Mouse (Mus musculus): ENCODE results near the gene Lipm. TPM values are rescaled to one million over a fixed set of nuclear protein-coding genes. Genes with fewer than 3 reads are reported as not detected.

The Lipm gene
- not detected for total RNA-seq (2021)
- long read RNA-seq, experiment 1, partial matches to known transcripts, result 0 of 1 reads
- long read RNA-seq, experiment 1, other reads (novel, unspliced or antisense), result 1 of 1 reads
- long read RNA-seq, experiment 2, result 0 reads

DNA sequence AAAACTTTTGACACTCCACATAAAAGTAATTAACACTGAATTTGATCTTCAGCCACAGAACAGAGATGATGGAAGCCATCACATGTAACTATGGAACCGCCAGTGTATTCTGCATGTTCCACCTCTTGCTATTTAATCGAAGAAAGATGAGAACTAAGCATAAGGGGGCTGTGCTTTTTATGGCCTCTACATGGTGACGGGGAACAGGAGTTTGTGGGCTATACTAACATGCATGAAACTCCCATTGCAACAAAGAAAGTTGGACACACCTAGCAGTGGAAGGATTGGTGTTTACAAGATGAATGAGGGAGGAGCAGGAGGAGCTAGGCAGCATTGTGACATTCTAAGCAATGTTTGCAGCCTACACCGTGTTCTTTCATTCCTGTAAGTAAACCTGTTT, at the start of gene Lipm:
Lipm (plus strand) TSS at position 301 of the 400 bp plus-strand sequence.
- DNase-seq (ENCODE audit: low spot score in 2 of 2), result no peak

DNA sequence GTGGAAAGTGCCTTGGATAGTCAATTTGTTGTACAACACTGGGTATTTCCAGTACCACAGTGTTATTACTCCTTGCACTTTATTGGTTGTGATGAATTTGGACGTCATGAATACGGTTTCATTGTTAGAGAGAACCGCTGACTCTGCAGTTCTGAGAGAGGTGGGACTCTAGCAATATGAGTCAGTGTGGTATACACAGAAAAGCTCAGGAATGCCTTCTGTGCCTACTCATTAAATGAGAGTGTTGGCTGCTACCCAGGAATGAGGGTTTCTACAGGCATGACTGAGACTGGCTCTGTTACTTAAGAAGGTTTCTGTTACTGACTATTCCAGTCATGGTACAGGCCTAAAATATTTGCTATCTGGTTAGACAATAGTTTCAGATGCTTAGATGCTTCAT, 49.2 kb upstream of the Lipm start:
- no peak for DNase-seq (ENCODE audit: low spot score in 2 of 2)

DNA sequence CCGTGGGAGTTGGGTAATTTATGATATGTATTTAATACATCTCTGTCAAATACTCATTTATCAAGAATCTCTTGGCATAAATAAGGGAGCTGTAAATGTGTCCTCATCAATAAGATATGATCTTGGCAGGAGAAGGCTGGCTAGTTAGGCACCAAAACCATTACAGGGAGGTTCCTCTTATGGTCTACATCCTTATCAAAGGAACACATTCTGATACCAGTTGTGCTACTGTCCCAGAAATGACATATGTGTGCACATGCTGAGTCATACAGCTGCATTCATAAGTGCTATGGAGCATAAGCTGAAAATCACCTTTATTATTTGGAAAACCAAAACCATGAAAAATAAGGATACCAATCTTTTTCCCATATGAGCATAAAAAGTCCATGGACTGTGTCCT, 37.2 kb upstream of the Lipm start:
- no peak for DNase-seq (ENCODE audit: low spot score in 2 of 2)

DNA sequence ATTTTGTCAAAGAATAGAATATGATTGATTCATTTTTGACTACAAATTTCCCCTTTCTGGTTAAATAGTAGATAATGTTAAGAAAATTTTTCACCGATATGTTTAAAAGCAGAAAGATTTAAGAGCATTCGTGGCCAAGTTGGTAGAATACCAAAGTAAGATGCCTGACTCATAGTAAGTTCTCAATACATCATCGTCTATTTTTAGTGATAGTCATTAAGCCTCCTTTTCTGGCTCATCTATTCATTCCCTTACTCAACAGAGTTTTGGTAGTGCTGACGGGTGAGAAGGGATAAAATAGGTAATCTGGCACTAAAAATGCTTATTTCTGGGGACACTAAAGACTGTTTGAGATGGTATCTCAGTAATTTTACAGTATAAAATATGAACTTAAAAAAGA, 36.7 kb upstream of the Lipm start:
- no peak for DNase-seq (ENCODE audit: low spot score in 2 of 2)

DNA sequence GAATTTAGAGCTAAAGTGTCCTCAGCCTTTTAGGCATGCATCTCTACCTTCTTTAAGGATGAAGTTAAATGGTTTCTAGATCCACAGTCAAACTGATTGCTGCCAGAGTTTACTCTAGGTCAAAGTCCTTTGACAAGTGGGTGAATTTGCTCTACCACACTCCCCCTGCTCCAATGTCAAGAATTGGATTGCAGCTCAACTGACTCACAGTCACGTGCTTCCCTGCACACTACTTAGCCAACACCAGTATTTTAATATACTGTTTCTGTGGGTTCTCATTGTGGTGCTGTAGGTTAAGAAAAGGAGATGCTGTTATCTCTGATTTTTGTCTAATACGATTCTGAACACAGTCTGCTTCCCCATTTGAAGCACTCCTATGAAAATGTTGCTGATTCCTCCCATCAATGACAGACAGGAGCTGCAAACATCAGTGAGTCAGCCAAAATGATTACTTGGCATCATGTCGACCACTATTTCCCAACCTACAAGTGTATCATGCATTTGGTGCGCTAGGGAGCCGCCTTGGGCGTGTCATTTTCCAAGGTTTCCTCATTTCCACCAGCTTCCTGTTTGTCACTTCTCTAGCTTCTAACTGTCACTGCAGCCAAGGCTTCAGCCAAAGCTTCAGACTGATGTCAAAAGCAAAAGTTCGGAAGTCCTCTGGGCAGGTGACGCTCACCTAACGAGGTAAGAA, 33.8 kb upstream of the Lipm start, which contains the start of gene Lipn:
Lipn (plus strand) TSS at position 580 of the 694 bp plus-strand sequence.
- no peak for DNase-seq (ENCODE audit: low spot score in 2 of 2)

DNA sequence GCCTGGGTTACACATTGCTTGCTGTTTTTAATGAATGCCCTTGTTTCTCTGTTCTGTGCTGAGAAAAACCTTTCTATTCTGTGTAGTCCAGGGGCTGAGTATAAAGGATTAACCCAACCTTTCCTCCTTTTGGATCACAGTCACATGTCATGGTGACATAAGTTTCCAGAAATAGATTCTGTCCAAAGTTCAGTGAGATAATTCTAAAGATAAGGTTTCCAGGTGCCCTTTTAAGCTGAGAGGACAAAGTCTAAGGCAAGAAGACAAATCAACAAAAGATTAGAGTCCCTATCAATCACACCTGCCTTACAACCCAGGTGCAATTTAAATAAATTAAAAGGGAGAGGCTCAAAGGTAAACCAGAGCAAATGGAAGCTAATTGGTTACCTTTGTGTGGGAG, 26.5 kb upstream of the Lipm start:
- no peak for DNase-seq (ENCODE audit: low spot score in 2 of 2)

DNA sequence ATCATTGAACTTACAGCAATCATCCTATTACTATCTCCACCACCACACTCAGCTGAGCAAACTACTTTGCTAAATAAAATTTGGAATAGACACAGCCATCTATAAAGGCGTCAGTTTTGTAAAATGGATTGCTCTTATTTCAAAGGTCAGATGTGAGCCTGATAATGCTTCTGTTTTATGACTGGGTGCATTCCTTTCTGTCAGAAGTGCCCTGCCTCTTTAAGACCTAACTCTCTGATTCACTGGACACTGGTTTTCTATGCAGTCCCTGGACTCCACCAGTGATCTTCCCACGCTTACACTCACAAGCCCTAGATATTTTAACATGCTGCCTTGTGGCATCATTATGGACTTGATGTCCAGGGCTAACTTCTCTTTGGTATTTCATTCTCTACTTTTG, 22.6 kb upstream of the Lipm start:
- DNase-seq (ENCODE audit: low spot score in 2 of 2), result no peak

DNA sequence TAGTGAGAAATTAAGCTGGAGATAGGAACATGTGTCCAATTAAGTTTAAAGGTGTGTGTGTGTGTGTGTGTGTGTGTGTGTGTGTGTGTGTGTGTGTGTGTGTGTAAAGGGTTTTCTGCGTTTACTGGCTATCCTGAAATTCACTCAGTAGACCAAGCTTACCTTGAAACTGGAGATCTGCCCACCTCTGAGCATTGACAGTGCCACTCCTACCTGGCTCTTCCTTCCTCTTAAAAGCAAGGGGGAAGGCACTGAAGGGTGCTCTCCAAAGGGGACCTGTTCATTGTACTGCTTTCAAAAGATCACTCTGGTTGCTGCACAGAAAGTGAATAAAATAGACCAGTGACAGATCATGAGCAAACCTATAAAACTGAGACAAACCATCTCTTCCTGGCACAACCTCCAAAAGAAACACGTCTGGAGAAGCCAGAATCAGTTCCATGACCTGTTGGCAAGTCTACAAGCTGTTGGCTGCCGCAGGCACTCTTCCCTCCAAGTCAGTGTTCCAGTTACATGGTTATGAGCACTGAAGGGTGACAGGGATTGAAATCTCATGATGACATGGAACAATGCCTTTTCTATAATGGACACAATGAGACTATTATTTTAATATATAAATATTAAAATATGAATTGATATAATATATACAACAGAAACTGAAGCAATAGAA, 11.6 kb upstream of the Lipm start:
- DNase-seq (ENCODE audit: low spot score in 2 of 2), result no peak

DNA sequence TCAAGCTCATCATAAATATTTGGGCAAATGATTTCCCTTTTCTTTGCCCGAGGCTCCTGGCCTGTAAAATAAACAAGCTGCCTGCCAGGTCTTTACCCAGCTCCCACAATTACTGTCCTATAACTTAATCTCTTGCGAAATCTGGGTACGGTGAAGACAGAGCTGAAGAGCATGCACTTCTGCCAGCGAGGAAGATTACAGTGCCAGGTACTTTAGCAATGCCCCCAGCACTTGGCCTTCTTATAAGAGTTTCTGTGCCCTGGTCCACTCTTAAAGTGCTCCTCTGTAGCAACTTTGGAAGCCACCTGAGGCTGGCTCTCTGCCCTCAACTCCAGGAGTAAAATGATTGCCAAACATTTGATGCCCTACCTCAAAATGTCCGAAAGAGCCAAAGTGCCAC, 5.4 kb upstream of the Lipm start:
- DNase-seq (ENCODE audit: low spot score in 2 of 2), result no peak

DNA sequence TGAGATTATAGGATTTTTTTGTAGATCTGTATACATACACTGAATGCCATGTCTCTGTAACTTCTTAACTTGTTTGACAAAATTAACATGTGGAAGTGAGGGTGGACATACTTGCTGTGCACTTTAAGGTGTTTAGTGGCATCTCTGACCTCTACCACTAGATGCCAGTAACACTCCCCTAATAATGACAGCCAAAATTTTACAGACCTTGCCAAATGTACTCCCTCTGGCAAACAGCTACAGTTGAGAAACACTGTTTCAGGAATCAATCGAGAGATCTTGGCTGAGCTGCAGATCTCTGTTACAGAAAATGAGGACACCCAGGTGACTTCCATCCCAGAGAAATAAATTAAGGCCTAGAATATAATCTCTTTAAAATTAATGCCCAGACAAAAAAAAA, 4.5 kb upstream of the Lipm start:
- no peak for DNase-seq (ENCODE audit: low spot score in 2 of 2)

DNA sequence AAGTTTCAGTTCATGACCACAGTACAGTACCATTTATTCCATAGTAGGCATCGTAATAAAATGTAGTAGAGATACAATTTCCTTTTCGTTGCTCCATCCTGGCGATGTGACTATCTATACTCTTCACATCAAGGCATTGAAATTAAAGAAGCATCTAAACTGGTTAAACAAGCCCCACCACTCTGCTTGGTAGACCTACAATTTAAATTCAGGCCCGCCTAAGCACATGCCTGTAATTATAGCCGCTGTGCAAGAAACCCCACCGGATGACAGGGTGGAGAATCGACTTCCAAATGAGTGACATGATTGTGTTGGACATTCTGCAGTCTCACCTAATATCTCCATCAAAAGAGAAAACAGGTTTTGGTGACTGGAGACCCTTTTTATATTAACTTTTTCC, 1.2 kb downstream of the Lipm start:
- no peak for DNase-seq (ENCODE audit: low spot score in 2 of 2)

DNA sequence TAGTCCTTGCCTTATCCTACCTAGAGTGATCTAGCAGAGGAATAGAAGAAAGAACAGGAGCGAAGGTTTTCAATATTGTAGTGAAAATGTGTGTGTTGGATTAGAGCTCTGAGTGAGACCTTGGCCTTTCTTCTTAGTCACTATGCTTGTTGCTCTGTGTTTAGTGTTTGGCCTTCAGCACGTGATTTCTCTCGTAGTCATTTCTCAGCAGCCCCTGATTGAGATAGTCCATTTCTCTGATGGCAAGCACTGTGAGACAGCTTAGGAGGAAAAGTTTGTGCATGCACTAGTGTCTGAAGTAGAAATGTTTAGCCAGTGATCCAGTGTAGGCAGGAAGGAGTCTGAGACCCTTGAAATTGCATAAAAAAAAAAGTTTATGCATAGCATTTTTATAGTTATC, 4.1 kb downstream of the Lipm start:
- DNase-seq (ENCODE audit: low spot score in 2 of 2), result no peak

DNA sequence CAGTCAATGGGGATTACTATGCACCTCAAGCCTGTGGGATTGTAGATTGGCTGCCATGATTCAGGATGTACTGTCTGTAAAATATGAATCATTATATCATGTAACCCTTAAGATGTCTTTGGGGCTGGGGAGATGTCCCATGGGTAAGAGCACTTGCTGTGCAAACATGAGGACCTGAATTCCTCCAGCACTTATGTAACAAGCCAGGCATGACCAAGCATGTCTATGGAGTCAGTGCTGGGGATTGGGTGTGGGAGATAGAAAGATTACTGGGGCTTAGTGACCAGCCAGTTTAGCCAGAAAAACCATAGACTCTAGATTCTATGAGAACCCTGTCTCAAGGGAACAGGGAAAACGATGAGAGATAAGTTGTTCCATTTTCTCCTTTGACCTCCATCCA, 18.4 kb downstream of the Lipm start:
- DNase-seq (ENCODE audit: low spot score in 2 of 2), result no peak

DNA sequence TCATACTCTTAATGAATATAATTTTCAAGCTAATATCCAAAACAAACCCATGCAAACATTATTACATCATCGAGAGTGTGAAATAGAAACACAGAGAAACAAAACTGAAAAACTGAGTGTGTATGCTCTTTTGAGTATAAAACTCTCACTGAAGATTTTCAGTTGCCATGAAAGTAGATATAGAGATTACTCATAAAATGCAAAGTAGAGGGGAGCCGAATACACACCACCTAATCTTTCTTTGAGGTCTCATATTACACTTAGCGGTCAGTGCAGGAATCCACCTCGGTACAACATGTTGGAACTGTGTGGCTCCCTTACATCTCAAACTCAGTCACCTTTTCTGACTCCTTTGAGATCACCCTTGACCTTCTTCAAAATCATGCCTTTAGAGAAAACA, 18.9 kb downstream of the Lipm start:
- DNase-seq (ENCODE audit: low spot score in 2 of 2), result no peak

DNA sequence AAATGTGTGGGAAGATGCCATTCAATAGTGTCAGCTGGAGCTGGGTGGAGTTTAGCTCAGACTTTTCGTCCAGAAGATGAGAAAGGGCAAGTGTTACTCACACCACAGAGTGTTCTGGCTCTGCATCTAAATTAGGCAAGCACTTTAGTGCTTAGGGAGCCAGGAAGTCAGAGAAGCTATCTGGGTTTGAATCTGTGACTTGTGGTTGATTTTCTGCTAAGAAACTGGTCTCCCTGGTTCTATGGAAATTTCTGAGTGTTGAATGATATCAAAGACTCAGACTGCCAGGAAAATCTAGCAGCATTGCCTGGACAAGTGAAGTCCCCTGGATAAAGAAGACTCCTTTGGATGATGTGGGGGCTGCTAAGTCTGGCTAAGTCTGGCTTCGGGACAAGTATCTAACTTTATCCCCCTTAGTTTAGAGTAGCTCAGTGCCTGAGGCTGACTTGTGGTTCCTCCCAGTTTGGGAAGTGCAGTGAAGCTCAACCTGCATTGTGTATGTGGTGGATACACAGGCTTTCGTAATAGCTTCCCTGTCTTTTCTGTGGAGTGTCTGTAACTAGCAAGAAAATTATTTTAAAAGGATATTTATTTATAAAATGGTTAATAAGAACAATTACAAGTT, 19.5 kb downstream of the Lipm start:
- no peak for DNase-seq (ENCODE audit: low spot score in 2 of 2)

DNA sequence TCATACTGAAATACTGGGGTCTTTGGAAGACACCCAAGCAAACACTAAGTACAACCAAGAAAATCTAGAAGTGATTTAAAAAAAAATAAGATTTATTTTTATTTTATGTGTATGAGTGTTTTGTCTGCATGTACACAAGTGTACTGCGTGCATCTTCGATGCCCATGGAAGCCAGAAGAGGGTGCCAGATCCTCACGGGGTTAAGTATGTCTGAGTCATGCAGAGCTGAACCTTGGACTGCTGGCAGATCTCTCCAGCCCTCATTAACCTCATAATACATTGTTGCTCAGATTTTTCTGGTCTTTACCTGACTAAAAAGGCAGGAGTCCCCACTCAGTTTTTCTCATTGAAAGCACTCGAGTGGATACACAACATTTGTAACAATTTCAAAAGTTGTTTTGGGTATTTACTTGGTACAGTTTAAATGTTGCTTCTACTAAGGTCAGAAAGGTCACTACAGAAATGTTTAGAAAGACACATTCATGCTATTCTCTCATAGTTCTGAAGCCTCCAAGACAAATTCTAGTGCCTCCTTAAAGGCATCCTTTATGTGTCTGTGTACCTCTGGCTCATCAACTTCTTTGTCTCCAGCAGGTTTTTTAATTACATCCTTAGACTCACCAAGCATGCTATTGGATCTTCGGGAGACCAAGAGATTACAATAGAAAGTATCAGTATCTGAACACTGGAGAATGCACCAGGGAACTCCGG, 38.1 kb downstream of the Lipm start:
- DNase-seq (ENCODE audit: low spot score in 2 of 2), result no peak

DNA sequence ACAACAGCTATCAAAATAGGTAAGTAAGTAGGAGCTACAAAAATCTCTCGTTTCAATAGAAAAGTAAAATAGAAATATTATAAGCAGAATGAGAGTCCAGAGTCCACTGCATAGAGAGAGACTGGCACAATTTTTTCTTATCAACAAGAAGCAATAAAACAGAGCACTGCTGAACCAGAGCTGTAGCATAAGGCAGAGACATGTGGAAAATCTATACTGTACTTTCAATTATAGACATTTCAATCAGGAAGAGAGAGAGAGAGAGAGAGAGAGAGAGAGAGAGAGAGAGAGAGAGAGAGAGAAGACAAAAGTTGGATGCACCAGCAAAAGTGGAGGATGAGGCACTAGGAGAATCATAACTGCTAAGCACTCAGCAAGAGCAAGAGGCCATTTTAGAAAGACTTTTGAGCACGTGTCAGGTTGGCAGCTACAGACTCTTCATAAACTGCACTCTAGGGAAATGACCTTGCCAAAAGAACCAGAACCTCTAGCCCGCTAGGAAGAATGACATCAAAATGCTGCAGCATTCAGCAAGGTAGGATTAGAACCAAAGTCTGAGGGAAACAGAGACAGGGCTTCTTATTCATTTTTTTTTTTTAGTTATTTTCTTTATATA, 38.8 kb downstream of the Lipm start:
- DNase-seq (ENCODE audit: low spot score in 2 of 2), result no peak

DNA sequence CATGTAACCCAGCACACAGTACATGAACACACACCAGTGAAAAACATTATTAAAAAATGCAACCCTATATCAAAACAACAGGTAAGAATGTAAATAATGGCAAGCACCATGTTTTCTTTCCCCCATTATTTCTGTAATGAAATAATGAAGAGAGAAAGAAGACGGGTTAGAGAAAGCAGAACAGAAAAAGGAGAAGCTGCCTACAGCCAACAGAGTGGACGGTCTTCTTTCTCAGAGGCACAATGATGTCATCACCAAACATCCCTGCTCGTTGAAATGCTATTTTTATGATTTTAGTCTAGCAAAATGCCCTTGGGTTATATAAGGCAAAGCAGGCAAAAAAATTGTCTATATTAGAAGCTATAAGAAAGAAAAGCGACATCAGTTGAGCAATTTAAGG, 47.7 kb downstream of the Lipm start:
- no peak for DNase-seq (ENCODE audit: low spot score in 2 of 2)

DNA sequence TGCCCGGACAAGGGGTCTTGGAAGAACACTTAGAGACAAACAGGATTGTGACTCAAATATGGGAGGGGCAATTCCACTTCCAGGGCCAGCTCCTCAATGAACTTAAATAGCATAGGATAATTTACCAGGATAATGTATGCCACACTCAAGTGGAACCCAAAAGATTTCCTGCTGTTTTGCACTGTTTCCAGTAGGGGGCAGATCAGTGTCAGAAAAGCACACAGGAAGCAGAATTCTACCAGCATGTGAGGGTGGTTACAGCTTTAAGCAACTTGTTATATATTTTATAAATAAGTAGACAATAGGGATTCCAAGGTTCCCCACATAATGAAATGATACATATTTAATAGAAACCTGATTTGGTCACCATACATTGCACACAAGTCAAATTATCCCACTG, 51.2 kb downstream of the Lipm start:
- DNase-seq (ENCODE audit: low spot score in 2 of 2), result peak in 1 of 2 experiments; percentile 3

DNA sequence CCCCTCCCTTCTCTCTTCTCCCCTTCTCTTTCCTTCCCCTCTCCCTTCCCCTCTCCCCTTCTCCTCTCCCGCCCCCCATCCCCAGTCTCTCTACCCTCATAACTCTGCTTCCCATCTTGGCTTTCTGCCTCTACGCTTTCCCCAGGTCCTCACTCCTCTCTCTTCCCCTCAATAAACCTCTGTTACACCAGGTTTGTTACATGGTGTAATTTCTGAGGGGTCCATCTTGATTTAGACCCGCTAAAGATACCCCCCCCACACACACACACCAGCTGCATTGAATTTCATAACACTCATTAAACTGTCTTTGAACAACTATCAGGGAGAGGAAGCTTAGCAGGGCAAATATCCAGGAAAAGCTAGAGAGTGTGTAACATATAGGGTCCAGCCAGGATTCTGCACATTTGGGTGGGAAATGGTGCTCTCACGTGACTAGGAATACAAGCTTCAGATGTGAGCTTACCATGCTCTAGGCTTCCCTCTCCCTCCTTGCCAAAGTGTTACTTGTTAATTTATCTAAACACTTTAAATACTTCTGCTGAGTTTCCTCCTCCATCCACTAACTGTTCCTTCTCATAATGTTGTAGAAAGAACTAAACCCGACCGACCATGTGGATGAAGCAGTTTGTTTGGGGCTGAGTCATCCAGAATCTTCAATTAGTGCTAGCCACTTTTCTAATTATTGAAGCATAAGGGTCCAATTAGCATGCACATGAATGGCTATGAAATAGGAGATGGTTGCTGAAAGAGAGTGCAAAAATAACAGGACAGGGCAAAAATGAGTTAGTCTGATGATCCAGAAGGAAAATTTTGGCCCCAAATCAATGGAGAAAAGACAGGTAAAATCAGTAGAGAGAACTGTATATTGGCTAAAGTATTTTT, 52.8 kb downstream of the Lipm start:
- DNase-seq (ENCODE audit: low spot score in 2 of 2), result no peak

Measured in left cerebral cortex, adult 18-20 months (tissue).